Mouse (Mus musculus): ENCODE results near the gene Gm7247. TPM values are rescaled to one million over a fixed set of nuclear protein-coding genes. Genes with fewer than 3 reads are reported as not detected.
"Not testable (repeated sequence)": the region's sequence is repeated elsewhere in the genome, so short reads cannot be mapped to it uniquely, and the experiment has no call there.

Gene Gm7247
- not detected in 2 replicates for polyA plus RNA-seq (2012)

DNA sequence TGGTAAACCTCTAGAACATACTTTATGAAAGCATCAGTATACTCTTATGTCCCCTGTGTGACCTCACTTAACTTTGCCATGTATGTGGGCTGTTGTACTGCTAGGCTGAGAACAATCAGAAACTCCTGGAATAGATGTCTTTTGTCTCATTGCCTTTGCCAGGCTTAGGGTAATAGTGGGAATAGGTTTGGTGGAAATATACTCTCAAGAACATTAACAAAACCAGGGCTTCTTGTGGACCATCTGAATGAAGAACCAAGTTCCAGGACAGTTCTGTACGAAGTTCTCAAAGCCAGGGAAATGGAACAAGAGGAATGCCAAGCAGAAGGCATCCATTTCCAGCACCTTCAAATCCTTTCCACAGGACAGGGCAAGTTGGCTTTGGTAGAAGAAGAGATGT is at the start of gene Gm7247:
Gene Gm7247 (plus strand): TSS at position 301 of the 400 bp plus-strand sequence.
- no peak for TF ChIP-seq GATA1 (IDR thresholded peaks at IDR 0.05; ENCODE audit: low read length)

DNA sequence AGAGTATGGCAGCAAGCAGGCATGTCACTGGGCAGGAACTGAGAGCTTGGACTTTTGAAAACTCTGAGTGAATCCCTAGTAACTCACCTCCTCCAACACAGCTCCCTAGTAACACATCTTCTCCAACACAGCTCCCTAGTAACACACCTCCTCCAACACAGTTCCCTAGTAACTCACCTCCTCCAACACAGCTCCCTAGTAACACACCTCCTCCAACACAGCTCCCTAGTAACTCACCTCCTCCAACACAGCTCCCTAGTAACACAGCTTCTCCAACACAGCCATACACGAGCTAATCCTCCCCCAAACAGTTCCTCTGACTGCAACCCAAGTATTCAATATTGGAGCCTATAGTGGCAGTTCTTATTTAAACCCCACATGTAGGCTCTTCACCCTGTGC is 37.6 kb upstream of the Gm7247 start:
- TF ChIP-seq GATA1 (IDR thresholded peaks at IDR 0.05; ENCODE audit: low read length) = no peak

DNA sequence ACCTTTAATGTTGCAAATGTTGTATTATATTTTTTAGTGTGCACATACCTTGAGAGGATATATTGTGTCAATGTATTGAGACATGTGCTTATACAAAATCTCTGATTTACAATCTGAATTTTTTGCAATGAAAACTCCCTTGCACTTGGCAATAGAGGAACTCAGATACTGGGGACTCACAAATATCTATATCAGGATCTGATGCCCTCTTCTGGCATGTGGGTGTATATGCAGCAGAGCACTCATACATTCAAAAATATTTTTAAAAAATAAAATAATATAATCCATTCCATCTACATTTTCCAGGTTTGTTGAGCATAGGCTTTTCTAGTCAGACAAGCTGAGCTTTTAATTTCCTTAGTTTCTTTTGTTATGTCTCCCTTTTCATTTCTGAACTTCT is 15.5 kb upstream of the Gm7247 start:
- no peak for TF ChIP-seq GATA1 (IDR thresholded peaks at IDR 0.05; ENCODE audit: low read length)

DNA sequence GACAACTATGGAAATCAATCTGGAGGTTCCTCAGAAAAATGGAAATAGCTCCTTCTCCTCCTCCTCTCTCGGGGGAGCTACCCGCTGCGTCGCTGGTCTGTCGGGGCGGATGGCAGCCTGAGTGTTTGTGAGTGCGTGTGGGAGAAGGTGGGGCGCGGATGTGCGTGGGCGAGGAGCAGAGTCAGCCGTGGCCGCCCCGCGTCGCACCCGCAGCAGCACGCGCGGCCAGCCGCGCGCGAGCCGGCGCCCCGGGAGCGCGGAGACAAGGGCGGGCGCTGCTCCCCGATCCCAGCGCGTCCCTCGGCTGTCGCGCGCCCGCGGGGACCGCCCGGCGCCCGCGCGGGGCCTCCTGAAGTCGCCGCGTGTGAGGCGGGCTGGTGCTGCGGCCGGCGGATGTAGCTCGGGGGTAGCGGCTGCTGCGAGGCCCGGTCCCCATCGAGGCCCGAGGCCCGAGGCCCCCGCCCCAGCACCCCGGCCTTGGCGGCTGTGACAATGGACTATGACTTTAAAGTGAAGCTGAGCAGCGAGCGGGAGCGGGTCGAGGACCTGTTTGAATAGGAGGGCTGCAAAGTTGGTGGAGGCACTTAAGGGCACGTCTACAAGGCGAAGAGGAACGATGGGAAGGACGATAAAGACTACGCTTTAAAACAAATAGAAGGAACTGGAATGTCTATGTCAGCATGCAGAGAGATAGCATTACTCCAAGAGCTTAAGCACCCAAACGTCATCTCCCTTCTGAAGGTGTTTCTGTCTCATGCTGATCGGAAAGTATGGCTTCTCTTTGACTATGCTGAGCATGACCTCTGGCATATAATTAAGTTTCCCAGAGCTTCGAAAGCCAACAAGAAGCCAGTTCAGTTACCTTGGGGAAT is 3.2 kb upstream of the Gm7247 start:
- no peak for TF ChIP-seq GATA1 (IDR thresholded peaks at IDR 0.05; ENCODE audit: low read length)

DNA sequence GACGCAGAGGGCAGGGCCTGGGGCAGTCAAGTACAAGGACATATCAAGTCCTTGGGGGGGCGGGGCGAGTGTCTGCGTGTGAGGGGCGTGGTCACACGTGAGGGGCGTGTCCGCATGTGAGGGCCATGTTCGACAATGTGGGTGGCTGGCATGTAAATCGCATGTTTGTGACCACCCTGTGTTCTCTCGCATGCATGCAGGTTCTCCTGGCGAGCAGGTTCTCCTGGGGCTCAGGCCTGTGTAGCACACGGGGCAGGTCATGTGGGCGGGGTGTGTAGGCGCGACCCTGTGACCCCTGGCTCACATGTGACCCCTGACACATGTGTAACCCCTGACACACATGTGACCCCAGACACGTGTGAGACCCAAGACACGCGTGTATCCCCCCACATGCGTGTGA is 21.2 kb downstream of the Gm7247 start:
- TF ChIP-seq GATA1 (IDR thresholded peaks at IDR 0.05; ENCODE audit: low read length) = no peak

DNA sequence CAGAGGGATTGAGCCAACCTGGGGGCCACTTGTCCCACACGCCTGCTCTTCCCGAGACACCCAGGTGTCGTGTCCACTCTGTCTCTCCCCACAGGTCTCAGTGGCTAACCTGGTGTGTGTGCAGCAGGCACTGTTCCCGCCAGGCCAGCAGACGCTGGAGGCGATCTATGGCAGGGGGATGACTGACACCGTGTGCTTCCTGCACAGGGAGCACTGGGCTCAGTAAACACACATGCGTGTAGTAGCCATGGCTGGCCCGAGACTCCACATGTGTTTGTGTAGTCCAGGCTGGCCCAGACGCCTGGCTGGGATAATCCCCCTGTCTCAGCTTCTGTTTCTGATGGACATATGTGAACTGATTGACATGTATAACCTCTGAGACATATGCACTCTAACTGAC is 22.8 kb downstream of the Gm7247 start:
- TF ChIP-seq GATA1 (IDR thresholded peaks at IDR 0.05; ENCODE audit: low read length) = no peak

DNA sequence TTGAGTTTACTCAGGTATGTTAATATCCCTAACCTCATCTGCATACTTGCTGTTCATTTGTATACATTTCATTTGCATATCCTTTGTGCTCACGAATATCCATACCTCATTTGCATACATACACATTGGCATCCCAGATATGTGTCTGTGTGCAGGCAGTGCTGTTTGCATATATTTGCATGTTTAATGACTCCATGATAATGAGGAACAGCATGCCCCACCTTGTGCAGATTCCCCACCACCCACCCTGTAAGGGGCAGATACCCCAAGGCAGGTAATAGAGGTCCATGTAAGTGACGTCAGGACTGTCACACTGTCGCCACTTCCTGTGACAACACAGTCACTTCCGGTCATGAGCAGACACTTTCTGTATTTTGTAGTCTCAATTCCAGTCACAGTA is 24.2 kb downstream of the Gm7247 start:
- no peak for TF ChIP-seq GATA1 (IDR thresholded peaks at IDR 0.05; ENCODE audit: low read length)

DNA sequence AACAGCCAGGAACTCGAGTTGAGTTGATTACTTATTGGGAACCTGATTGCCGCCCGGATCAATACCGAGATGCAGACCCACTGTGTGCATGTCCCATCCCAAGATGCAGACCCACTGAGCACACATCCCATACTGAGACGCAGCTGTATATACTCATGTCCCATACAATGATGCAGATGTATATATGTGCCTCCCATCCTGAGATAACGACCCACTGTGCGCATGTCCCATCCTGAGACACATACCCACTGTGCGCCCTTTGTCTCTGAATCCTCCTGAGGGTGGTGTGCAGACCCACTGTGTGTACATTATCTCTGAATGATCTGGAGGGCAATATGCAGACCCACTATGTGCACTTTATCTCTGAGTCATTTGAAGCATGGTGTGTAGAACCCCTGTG is 26.2 kb downstream of the Gm7247 start:
- no peak for TF ChIP-seq GATA1 (IDR thresholded peaks at IDR 0.05; ENCODE audit: low read length)

DNA sequence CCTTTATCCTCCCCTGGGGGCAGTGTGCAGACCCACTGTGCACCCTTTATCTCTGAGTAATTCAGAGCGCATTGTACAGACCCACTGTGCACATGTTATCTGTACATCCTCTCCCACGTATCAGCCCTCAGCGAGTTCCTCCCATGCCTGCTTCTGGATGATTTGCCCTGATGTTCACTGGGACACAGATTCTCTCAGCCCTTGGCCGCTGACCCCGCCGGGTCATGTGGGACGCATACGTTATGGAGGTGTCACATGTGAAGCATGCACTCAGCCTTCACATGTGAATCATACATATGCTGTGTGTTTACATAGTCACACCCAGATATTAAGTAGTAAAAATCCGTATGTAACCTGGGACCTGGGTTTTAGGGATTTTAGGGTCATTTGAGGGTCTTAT is 26.7 kb downstream of the Gm7247 start:
- no peak for TF ChIP-seq GATA1 (IDR thresholded peaks at IDR 0.05; ENCODE audit: low read length)

DNA sequence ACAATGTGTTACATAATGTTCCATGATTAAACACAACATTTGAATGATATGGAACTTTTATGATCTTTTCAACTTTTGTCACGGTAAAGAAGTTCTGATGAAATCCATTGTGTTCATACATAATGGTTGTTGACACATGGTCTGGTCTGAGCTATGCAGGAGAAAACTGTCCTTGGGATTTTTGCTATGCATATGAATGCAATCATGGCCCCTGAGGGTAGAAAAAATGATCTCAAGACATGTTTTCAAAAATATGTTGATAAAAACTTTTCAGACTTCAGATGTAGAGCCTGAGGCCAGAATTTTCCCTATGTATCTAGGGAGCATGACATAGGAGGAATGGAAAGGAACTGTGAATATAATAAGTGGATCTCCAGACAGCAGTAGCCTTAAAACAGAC is 49.0 kb downstream of the Gm7247 start, which contains the start of gene Vmn2r88:
Gene Vmn2r88 (plus strand): TSS at position 301 of the 400 bp plus-strand sequence.
- no peak for TF ChIP-seq GATA1 (IDR thresholded peaks at IDR 0.05; ENCODE audit: low read length)

DNA sequence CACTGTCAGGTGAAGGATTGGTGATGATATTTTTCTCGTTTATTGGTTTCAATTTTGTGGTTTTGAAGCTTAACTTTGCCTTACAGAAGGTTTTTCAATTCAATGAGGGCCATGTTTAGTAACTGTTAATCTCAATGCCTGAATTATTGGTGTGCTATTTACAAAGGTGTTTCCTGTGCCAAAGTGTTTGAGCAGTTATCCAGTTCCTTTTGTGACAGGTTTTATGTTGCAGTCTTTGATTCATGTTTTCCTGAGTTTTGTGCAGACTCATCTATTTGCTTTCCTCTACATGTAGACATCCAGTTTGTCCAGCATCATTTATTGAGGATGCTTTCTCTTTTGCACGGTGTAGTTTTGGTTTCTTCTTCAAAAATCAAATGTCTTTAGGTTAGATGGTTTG is 62.3 kb downstream of the Gm7247 start:
- no peak for TF ChIP-seq GATA1 (IDR thresholded peaks at IDR 0.05; ENCODE audit: low read length)

DNA sequence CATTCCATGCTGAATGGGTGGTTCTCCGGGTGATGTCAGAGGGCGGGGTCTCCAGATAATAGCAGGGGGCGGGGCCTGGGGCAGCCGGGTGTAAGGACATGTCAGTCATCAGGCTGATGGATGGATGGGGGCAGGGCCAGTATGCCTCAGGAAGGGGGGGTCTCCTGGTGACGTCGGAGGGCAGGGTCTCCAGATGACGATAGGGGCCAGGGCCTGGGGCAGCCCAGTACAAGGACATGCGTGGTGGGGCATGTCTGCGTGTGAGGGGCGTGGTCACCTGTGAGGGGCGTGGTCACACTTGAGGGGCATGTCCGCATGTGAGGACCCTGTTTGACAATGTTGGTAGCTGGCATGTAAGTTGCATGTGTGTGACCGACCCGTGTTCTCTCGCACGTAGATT is 73.0 kb downstream of the Gm7247 start:
- TF ChIP-seq GATA1 (IDR thresholded peaks at IDR 0.05; ENCODE audit: low read length) = no peak

DNA sequence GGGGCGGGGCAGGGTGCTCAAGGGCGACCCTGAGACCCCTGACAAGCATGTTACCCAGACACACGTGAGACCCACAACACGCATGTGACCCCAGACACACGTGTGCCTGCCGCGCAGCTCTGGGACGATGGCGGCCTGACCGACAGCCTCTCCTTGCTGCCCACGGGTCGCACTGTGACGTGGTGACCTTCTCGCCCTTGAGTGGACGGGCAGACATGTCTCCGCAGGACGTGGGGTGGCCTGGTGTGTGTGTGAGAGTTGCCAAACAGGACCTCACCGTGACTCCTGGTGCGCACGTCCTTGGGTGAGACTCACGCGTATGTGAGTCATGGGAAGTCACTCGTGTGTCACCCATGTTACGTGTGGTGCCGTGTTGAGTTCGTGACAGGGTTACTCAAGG is 73.5 kb downstream of the Gm7247 start:
- TF ChIP-seq GATA1 (IDR thresholded peaks at IDR 0.05; ENCODE audit: low read length) = no peak

DNA sequence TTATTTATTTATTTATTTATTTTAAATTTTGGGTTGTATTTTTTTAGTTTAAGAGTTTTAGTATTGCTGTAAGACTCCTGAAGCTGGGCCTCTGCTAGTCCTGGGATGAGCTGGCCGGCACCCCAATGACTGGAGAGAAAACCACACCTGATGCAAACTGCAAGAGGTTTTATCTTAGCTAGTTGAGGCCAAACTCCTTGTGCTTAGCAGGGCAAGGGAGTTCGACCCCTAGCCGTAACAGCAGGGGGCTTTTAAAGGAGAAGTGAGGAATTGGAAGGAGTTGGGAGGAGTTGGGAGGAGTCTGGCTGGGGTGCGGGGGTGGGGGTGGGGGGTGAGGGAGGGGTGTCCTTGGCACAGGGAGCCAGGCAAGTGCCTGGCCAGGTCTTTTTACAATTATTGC is 77.4 kb downstream of the Gm7247 start:
- no peak for TF ChIP-seq GATA1 (IDR thresholded peaks at IDR 0.05; ENCODE audit: low read length)

DNA sequence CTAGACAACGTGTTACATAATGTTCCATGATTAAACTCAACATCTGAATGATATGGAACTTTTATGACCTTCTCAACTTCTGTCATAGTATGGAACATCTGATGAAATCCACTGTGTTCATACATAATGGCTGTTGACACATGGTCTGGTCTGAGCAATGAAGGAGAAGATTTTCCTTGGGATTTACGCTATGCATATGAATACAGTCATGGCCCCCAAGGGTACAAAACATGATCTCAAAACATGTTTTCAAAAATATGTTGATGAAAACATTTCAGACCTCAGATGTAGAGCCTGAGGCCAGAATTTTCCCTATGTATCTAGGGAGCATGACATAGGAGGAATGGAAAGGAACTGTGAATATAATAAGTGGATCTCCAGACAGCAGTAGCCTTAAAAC is 90.0 kb downstream of the Gm7247 start, which contains the start of gene Vmn2r89:
Gene Vmn2r89 (plus strand): TSS at position 301 of the 400 bp plus-strand sequence.
- not testable (repeated sequence) for TF ChIP-seq GATA1 (IDR thresholded peaks at IDR 0.05; ENCODE audit: low read length)

DNA sequence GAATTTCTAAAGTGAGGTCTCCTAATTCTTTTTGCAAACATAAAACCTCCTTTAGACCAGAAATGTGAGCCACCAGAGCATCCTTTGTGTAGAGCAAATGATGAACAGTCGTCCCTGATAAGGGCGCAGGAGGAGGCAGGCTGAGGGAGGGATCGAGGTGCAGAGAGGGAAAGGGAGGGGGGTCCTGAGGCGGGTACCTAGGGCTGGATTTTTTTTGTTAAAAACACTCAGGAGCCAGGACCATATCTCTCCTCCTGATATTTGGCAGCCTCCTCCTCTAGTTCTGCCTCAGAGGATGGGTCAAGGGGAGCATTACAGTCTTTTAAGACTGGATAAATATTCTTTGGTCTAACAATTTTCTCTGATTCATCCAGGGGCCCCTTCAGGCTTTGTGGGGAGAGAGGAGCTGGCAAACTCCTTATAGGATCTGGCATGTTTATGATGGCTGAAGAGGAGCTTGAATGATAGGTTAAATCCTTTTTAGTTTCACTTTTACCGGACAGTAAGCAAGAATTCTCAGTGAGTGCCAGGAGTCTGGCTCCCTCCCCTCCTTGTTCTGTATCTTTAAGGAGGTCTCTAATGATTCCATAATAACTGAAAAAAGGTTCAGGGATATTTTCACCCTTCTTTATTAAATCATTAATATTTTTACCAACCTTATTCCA is 120.6 kb downstream of the Gm7247 start:
- TF ChIP-seq GATA1 (IDR thresholded peaks at IDR 0.05; ENCODE audit: low read length) = no peak

DNA sequence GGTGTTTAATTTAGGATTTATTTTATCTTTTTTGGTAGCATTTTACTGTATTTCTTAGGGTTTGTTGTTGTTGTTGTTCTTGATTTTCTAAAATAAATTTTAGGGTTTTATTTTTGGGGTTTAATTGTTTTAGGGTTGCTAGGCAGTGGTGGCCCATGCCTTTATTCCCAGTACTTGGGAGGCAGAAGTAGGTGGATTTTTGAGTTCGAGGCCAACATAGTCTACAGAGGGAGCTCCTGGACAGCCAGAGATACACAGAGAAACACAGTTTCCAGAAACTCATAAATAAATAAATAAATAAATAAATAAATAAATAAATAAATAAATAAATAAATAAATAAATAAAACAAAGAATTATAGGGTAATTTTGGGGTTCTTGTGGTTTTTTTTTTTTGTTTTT is 122.1 kb downstream of the Gm7247 start:
- TF ChIP-seq GATA1 (IDR thresholded peaks at IDR 0.05; ENCODE audit: low read length) = no peak

All from G1E-ER4 (cell line).